Mouse (Mus musculus) G1E (cell line): ENCODE results near the gene Zpbp. TPM values are rescaled to one million over a fixed set of nuclear protein-coding genes. Genes with fewer than 3 reads are reported as not detected.
A peak's percentile ranks its signal among the peaks of the same experiment; 100 is the strongest.

Experiments
- ATAC-seq: 2 replicates; pipeline ENCODE4 v1.8.0; 2016; ENCODE audit warnings: mild to moderate bottlenecking; ENCODE audit not compliant: insufficient number of reproducible peaks, poor library complexity, low FRiP score, severe bottlenecking; ENCODE audit errors: extremely low read depth
- DNase-seq: peaks from one replicate; pipeline ENCODE4 v3.0.0; 2012; ENCODE audit warnings: low spot score
- H3K27me3 ChIP-seq: 2 replicates; pipeline ENCODE4 v1.6.1; 2012; ENCODE audit warnings: mild to moderate bottlenecking, low read length, inconsistent platforms; ENCODE audit not compliant: insufficient read depth
- H3K36me3 ChIP-seq: replicated peaks from 2 replicates; pipeline ENCODE3; 2012; ENCODE audit warnings: mild to moderate bottlenecking, inconsistent platforms
- H3K4me1 ChIP-seq: 2 replicates; pipeline ENCODE4 v1.6.1; 2012; ENCODE audit warnings: low read depth, low read length, inconsistent platforms, mixed read lengths; ENCODE audit not compliant: insufficient read depth
- H3K4me3 ChIP-seq: 2 replicates; pipeline ENCODE4 v1.5.1; 2012; ENCODE audit warnings: low read depth, mild to moderate bottlenecking, inconsistent platforms, low read length, moderate library complexity, mixed read lengths
- H3K9me3 ChIP-seq: replicated peaks from 2 replicates; pipeline ENCODE4 v1.6.1; 2012; ENCODE audit warnings: inconsistent platforms
- CTCF ChIP-seq: IDR thresholded peaks from 2 replicates; pipeline ENCODE4 v1.5.1; 2012; ENCODE audit warnings: low read depth, low read length, inconsistent platforms, mixed read lengths
- GATA1 ChIP-seq: IDR thresholded peaks from 2 replicates; pipeline ENCODE4 v1.6.1; 2012; ENCODE audit warnings: borderline replicate concordance, low read length, inconsistent platforms, mixed read lengths
- GATA2 ChIP-seq: IDR thresholded peaks from 2 replicates; pipeline ENCODE4 v1.6.1; 2012; ENCODE audit warnings: low read depth, low read length, inconsistent platforms, borderline replicate concordance
- POLR2AphosphoS5 ChIP-seq: IDR thresholded peaks from 2 replicates; pipeline ENCODE4 v1.6.1; 2012; ENCODE audit warnings: low read depth, low read length, inconsistent platforms; ENCODE audit not compliant: insufficient replicate concordance
- TAL1 ChIP-seq: conservative IDR thresholded peaks from 2 replicates; pipeline ENCODE4 v1.6.1; 2012; ENCODE audit warnings: low read depth, low read length, inconsistent platforms, mixed read lengths
- polyA plus RNA-seq: library from polyadenylated mRNA; stranded (reverse); fragments of >175 nt; gene quantifications from 2 replicates; pipeline ENCODE4 v1.2.3, GENCODE M21; 2012
- total RNA-seq, 2 experiments: library from RNA; stranded (forward) in 1 of 2; stranded (reverse) in 1 of 2; fragments of 200-1000 nt in 1 of 2; fragments of >200 nt in 1 of 2; fragmentation: Nextera tagmentation in 1 of 2; gene quantifications; 2 replicates each; pipeline ENCODE4 v1.2.3; 2014 to 2017

Zpbp gene
- total and polyA plus RNA-seq, 3 experiments, result 0.13 to 0.90 (median 0.44) TPM

GRCm38 (mm10) chr11:11468924-11469323, 6.7 kb upstream of the Zpbp start:
- Histone ChIP-seq H3K4me3 (no peak overlapping the region), H3K27me3 (no peaks in the 10 kb centered on the region; the same call in none of the 2 replicates), H3K9me3 (no peaks in the 10 kb centered on the region), H3K36me3 (no peaks in the 10 kb centered on the region), H3K4me1 (0 out of 2 replicates have a peak, but pooled peaks cover 4% of the 10 kb centered on the region)
- DNase-seq (no peak), ATAC-seq (peak; percentile 43; the same call in 1 of the 2 replicates)
- TF ChIP-seq GATA2, result no peak
- no peak for TF ChIP-seq TAL1
- no peak for TF ChIP-seq GATA1
- no peak for TF ChIP-seq CTCF
- no peak for TF ChIP-seq POLR2AphosphoS5

DNA sequence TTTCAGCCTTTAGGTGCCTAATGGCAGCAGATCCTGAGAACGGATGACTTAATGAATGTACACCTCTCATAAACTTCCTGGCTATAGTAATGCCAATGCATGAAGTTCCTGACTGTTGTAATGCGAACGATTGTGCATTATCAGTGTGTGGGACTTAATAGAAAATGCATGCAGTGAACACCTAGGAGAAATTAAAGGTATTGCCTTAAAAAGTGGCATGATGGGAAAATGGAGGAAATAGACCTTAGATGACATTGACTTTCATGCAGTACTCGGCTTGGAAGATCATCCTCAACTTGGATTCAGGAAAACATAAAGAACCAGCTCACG, 318 bp upstream of the Zpbp start:
- ATAC-seq (no peak), DNase-seq (peak; percentile 1)

GRCm38 (mm10) chr11:11455037-11455436, 7.2 kb downstream of the Zpbp start:
- ATAC-seq, result no peak; the same call in 1 of the 2 replicates
- peaks cover 2% of the 10 kb centered on the region for H3K36me3 ChIP-seq

More for the DNA sequence above, 318 bp upstream of the Zpbp start:
- Histone ChIP-seq H3K9me3 (no peaks in the 10 kb centered on the region), H3K36me3 (peaks cover 2% of the 10 kb centered on the region), H3K4me3 (peak overlapping the region; percentile 77), H3K27me3 (no peaks in the 10 kb centered on the region), H3K4me1 (peaks cover 16% of the 10 kb centered on the region)
- TF ChIP-seq TAL1, result no peak
- TF ChIP-seq GATA1, result no peak
- no peak for TF ChIP-seq GATA2
- TF ChIP-seq POLR2AphosphoS5, result no peak
- TF ChIP-seq CTCF, result no peak

GRCm38 (mm10) chr11:11417356-11417755, 44.9 kb downstream of the Zpbp start:
- no peaks in the 10 kb centered on the region for H3K4me1 ChIP-seq
- no peak overlapping the region for H3K4me3 ChIP-seq
- no peaks in the 10 kb centered on the region for H3K9me3 ChIP-seq
- TF ChIP-seq TAL1 (no peak), CTCF (no peak), GATA1 (no peak), POLR2AphosphoS5 (no peak), GATA2 (no peak)
- DNase-seq (no peak), ATAC-seq (no peak)
- no peaks in the 10 kb centered on the region for H3K27me3 ChIP-seq
- no peaks in the 10 kb centered on the region for H3K36me3 ChIP-seq

More at GRCm38 (mm10) chr11:11455037-11455436, 7.2 kb downstream of the Zpbp start:
- Histone ChIP-seq H3K4me3 (no peak overlapping the region), H3K4me1 (no peaks in the 10 kb centered on the region), H3K27me3 (no peaks in the 10 kb centered on the region), H3K9me3 (no peaks in the 10 kb centered on the region)
- peak; percentile 34 for TF ChIP-seq CTCF
- no peak for TF ChIP-seq GATA2
- peak; percentile 37 for DNase-seq

DNA sequence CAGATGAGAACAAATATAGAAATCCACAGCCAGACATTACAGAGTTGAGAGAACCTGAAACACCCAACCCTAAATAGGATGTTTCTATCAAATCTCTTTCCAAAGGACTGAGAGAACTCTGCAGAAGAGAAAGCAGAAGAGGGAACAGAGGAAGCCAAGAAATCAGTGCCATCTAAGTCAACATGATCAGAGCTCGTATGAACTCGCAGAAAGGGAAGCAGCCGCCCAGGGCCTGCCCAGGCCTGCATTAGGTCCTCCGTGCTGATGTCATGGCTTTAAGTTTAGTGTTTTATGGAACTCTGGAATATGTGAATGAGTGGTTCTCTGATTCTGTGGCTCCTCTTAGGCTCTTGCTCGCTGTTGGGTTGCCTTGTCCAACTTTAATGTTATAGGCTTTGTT, 48.0 kb downstream of the Zpbp start:
- H3K36me3 ChIP-seq, result no peaks in the 10 kb centered on the region
- DNase-seq (no peak), ATAC-seq (no peak)
- no peaks in the 10 kb centered on the region for H3K9me3 ChIP-seq
- TF ChIP-seq POLR2AphosphoS5, result no peak
- no peak for TF ChIP-seq GATA2
- TF ChIP-seq GATA1, result no peak
- TF ChIP-seq TAL1, result no peak
- no peak for TF ChIP-seq CTCF
- H3K27me3 ChIP-seq, result no peaks in the 10 kb centered on the region
- no peak overlapping the region for H3K4me3 ChIP-seq
- H3K4me1 ChIP-seq, result no peaks in the 10 kb centered on the region

DNA sequence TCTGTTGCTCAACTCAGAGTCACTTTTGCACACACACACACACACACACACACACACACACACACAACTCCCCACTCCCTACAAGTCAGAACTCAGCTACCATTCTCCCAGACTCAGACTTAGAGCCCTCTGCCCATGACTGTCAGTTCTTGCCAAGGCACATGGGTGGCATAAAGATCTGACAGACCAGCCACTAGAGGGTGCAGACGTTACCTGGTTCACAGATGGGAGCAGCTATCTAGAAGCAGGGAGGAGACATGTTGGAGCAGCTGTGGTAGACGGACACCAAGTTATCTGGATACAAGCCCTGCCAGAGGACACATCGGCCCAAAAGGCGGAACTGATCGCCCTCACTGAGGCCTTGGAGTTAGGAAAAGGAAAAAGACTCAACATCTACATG, 67.5 kb downstream of the Zpbp start:
- H3K27me3 ChIP-seq, result no peaks in the 10 kb centered on the region
- ATAC-seq (no peak), DNase-seq (no peak)
- H3K4me1 ChIP-seq, result no peaks in the 10 kb centered on the region
- TF ChIP-seq GATA2 (no peak), GATA1 (no peak), POLR2AphosphoS5 (no peak), TAL1 (no peak), CTCF (no peak)
- H3K36me3 ChIP-seq, result no peaks in the 10 kb centered on the region
- H3K9me3 ChIP-seq, result 0 out of 2 replicates have a peak, but pooled peaks cover 8% of the 10 kb centered on the region
- H3K4me3 ChIP-seq, result no peak overlapping the region

DNA sequence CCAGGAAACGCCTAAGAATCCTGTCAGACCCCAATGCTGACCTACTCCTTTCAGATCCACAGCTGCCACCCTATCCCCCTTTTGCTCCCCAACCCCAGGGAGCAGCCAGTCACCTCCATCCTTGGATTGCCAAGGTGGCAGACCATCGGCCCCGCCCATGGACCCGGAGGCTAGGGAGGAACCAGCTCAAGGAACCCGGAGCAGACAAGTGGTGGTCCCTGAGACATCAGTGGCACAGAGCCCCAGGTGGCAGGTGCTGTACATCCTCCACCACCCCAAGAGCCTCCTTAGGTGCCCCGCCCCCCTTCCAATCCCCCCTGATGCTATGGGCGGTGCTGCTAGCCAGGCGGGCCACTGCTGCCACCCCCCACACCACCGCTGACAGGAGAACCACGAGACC, 69.0 kb downstream of the Zpbp start:
- DNase-seq, result no peak
- Histone ChIP-seq H3K4me3 (no peak overlapping the region), H3K4me1 (no peaks in the 10 kb centered on the region), H3K9me3 (0 out of 2 replicates have a peak, but pooled peaks cover 8% of the 10 kb centered on the region), H3K36me3 (no peaks in the 10 kb centered on the region), H3K27me3 (no peaks in the 10 kb centered on the region)
- ATAC-seq, result no peak
- TF ChIP-seq POLR2AphosphoS5, result no peak
